Mouse (Mus musculus) erythroblast, embryonic 14.5 days (primary cell): ENCODE data around the gene Rap1gds1.

Experiments used
- GATA1 ChIP-seq: IDR thresholded peaks from 2 replicates; pipeline ENCODE4 v1.6.1; 2012; ENCODE audit warnings: low read length, inconsistent platforms, mixed read lengths
- TAL1 ChIP-seq: IDR thresholded peaks from 3 replicates; pipeline ENCODE4 v1.6.1; 2012; ENCODE audit warnings: low read length, inconsistent platforms, mixed read lengths

GRCm38 (mm10) chr3:138989141-138989540 is 85.9 kb downstream of the Rap1gds1 start:
- TF ChIP-seq GATA1 (no peak), TAL1 (no peak)
